Mouse (Mus musculus): Measurements from ENCODE around the gene Trafd1.
"Not testable (repeated sequence)": the region's sequence is repeated elsewhere in the genome, so short reads cannot be mapped to it uniquely, and the experiment has no call there.

Gene Trafd1

GRCm38 (mm10) chr5:121331731-121332130, 53.7 kb downstream of the Trafd1 start:
- no peak for DNase-seq (ENCODE audit: low spot score in 2 of 2)

GRCm38 (mm10) chr5:121330154-121330816, 55.1 kb downstream of the Trafd1 start:
- not testable (repeated sequence) for DNase-seq (ENCODE audit: low spot score in 2 of 2)

GRCm38 (mm10) chr5:121329333-121330058, 55.9 kb downstream of the Trafd1 start:
- DNase-seq (ENCODE audit: low spot score in 2 of 2), result no peak

GRCm38 (mm10) chr5:121326079-121326805, 59.2 kb downstream of the Trafd1 start:
- no peak for DNase-seq (ENCODE audit: low spot score in 2 of 2)
